Mouse (Mus musculus): ENCODE measurements around the gene Gm37419. TPM values are rescaled to one million over a fixed set of nuclear protein-coding genes. Genes with fewer than 3 reads are reported as not detected.

The Gm37419 gene
- polyA plus RNA-seq, 1 experiment: not detected

DNA sequence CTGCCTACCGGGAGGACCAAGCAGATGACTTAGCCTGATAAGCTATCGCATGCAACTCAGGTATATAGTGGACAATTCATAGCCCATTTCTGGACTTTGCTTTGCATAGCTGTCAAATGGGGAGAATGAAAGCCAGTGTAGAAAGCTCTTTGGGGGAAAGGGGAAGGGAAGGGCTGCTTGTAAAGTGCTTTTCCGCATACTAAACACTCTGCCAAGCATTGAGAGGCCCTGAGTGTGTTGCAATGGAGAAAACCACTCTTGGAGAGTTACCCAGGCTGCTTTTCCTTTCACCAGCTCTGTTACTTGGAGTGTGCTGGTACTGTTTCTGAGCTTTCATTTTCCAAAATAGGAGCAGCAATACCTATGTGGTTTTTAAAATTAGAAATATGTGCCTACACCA, 10.6 kb upstream of the Gm37419 start:
- TF ChIP-seq POLR2A (IDR thresholded peaks at IDR 0.05; ENCODE audit: extremely low read depth, insufficient read depth, low read length): no peak
- no peak for TF ChIP-seq CTCF (IDR thresholded peaks at IDR 0.05; ENCODE audit: extremely low read depth, insufficient read depth, low read length)
- H3K27ac ChIP-seq (ENCODE audit: insufficient read depth, low read length): no peak overlapping the region
- H3K4me3 ChIP-seq (ENCODE audit: insufficient read depth, low read length): no peak overlapping the region
- no peaks in the 10 kb centered on the region; the same call in 1 of the 2 replicates for H3K4me1 ChIP-seq (ENCODE audit: control insufficient read depth, insufficient read depth, low read length)

- no peak overlapping the region for H3K4me3 ChIP-seq (ENCODE audit: insufficient read depth, low read length)
- no peak overlapping the region for H3K27ac ChIP-seq (ENCODE audit: insufficient read depth, low read length)
- TF ChIP-seq POLR2A (IDR thresholded peaks at IDR 0.05; ENCODE audit: extremely low read depth, insufficient read depth, low read length): no peak
- no peak for TF ChIP-seq CTCF (IDR thresholded peaks at IDR 0.05; ENCODE audit: extremely low read depth, insufficient read depth, low read length)
- peaks cover under 1% of the 10 kb centered on the region; the same call in 1 of the 2 replicates for H3K4me1 ChIP-seq (ENCODE audit: control insufficient read depth, insufficient read depth, low read length)
Observed at GRCm38 (mm10) chr16:23978495-23978894, 9.8 kb upstream of the Gm37419 start.

DNA sequence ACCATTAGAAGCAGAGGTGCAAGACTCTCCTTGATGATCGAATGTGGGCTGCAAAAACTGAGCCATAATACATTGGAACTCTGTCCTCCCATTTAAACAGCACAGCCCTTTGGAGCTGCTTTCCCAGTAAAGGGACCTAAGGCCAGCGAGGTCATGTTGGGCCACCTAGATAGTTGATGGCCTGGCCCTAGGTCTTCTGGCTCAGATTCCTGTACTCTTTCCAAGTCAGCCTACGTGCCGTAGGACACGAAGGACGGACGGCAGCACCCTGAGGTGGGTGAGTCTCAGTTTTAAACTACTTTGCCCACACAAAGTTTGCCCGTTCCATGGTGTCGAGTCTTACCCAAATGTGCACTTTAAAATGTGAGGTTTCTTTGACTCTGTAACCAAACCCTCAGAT, 8.8 kb upstream of the Gm37419 start:
- H3K4me1 ChIP-seq (ENCODE audit: control insufficient read depth, insufficient read depth, low read length): peaks cover 2% of the 10 kb centered on the region; the same call in 1 of the 2 replicates
- peak overlapping the region; percentile 37; the same call in 1 of the 2 replicates for H3K27ac ChIP-seq (ENCODE audit: insufficient read depth, low read length)
- no peak for TF ChIP-seq CTCF (IDR thresholded peaks at IDR 0.05; ENCODE audit: extremely low read depth, insufficient read depth, low read length)
- no peak for TF ChIP-seq POLR2A (IDR thresholded peaks at IDR 0.05; ENCODE audit: extremely low read depth, insufficient read depth, low read length)
- no peak overlapping the region for H3K4me3 ChIP-seq (ENCODE audit: insufficient read depth, low read length)

GRCm38 (mm10) chr16:23980201-23980870, 7.9 kb upstream of the Gm37419 start:
- Histone ChIP-seq H3K27ac (ENCODE audit: insufficient read depth, low read length) (no peak overlapping the region), H3K4me1 (ENCODE audit: control insufficient read depth, insufficient read depth, low read length) (peaks cover 2% of the 10 kb centered on the region; the same call in 1 of the 2 replicates), H3K4me3 (ENCODE audit: insufficient read depth, low read length) (no peak overlapping the region; the same call in 1 of the 2 replicates)
- TF ChIP-seq POLR2A (IDR thresholded peaks at IDR 0.05; ENCODE audit: extremely low read depth, insufficient read depth, low read length) (no peak), CTCF (IDR thresholded peaks at IDR 0.05; ENCODE audit: extremely low read depth, insufficient read depth, low read length) (no peak)

DNA sequence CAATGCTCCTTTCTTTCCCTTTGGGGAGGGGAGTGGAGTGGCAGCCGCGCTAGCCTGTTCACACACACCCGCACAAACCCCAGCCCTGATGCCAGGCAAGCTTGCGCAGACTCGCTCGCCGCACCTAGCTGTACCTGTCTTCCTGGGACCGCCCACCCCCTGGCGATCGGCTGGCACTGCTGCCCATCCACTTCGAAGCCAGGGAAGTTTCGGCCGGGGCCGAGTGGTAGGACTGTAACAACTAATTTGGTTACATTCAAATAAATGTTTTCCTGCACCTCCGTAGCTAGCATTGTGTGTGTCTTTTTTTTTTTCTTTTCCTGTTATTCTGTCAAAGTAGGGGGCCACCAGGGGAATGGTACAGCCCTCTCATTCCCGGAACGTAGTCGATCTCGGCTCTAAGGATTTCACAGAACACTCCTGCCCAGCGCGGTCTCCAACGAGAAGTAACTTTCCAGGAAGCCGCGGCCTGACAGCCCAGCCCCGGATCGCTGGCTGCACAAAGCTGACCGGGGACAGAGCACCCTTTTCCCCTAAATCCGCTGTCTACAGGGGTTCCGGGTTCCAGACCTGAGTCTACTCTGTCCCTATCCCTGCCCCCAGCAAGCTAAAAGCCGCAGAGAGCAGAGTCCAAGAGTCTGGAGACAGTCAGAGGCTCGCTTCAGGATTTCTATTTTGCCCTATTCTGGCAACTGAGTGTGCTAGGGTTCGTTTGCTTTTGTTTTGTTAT, 7.1 kb upstream of the Gm37419 start:
- no peak overlapping the region for H3K27ac ChIP-seq (ENCODE audit: insufficient read depth, low read length)
- peak overlapping the region; percentile 19 for H3K4me3 ChIP-seq (ENCODE audit: insufficient read depth, low read length)
- peaks cover 2% of the 10 kb centered on the region; the same call in 1 of the 2 replicates for H3K4me1 ChIP-seq (ENCODE audit: control insufficient read depth, insufficient read depth, low read length)
- no peak for TF ChIP-seq CTCF (IDR thresholded peaks at IDR 0.05; ENCODE audit: extremely low read depth, insufficient read depth, low read length)
- no peak for TF ChIP-seq POLR2A (IDR thresholded peaks at IDR 0.05; ENCODE audit: extremely low read depth, insufficient read depth, low read length)

DNA sequence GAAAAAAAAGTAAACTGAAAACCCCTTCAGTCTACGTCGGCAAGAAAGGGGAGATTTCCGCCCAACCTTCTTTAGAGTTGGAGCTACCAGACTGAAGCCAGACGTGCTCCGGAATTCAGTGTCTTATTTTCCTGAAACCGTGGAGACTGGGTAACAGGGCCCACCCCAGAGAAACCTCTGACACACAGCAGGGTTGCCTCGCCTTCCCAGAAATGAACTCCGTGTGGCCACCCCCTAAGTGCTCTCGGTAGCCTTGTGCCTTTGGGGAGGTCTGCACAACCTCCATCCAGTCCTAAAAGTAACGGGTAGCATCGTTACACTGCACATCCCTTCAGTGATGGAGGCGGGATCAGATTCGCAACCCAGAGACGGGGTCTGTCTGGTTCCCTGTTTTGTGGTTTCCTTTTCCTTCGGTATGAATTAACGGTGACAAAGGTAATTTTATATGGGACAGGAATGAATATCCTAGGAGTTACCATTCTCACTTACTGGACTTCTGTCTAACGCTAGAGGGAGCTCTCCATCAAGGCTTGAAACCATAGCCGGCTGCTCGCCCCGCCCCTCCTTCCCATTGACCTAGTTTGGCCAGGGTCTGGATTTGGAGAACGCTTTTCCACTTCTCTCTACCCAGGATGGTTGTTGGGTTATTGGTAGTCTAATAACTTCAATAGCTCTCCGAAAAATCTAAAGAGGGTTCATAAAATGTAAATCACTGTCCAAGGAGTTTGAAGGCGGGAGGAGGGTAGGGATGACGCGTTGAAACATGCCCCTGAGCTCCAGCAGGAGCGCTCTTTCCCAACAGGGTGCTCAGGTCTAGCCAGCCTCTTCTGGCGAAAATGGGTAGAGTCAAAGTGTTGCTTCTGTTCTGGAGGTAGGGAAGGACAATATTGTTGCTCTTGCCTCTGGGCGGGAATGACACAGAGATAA, 6.1 kb upstream of the Gm37419 start:
- Histone ChIP-seq H3K27ac (ENCODE audit: insufficient read depth, low read length) (peak overlapping the region; percentile 26), H3K4me3 (ENCODE audit: insufficient read depth, low read length) (peak overlapping the region; percentile 41), H3K4me1 (ENCODE audit: control insufficient read depth, insufficient read depth, low read length) (peaks cover 2% of the 10 kb centered on the region; the same call in 1 of the 2 replicates)
- no peak for TF ChIP-seq POLR2A (IDR thresholded peaks at IDR 0.05; ENCODE audit: extremely low read depth, insufficient read depth, low read length)
- peak; percentile 61 for TF ChIP-seq CTCF (IDR thresholded peaks at IDR 0.05; ENCODE audit: extremely low read depth, insufficient read depth, low read length)

DNA sequence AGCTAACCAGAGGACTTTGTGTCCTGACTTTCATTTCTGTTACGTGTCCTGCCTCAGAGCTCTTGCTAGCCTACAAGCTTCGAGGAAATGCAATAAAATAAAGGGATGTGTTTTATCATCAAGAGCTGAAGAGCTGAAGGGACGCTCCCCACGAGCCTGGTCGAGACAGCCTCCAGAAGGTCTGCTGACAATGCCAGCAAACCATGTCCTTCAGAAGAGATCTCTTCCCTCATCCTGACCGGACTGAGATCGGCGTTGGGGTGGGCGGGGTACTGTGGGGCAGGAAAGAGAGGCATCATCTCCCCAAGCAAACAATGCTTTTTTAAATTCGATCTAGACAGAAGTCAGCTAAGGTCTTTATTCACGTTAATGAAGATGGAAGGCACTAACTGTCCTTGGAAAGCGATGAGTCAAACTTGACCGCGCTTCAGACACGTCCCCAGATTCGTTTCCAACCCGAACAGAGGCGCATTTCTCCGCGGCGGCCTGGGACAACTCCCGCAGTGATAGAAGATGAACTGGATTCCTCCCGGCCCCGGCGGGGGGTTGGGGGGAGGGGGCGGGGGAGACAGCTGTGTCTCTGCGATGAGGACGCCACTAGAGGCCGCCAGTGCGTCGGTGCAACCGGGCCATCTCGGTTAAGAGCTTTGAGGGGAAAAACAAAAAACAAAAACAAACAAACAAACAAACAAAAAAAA, 5.2 kb upstream of the Gm37419 start:
- Histone ChIP-seq H3K4me3 (ENCODE audit: insufficient read depth, low read length) (peak overlapping the region; percentile 41), H3K27ac (ENCODE audit: insufficient read depth, low read length) (peak overlapping the region; percentile 26), H3K4me1 (ENCODE audit: control insufficient read depth, insufficient read depth, low read length) (peaks cover 2% of the 10 kb centered on the region; the same call in 1 of the 2 replicates)
- TF ChIP-seq CTCF (IDR thresholded peaks at IDR 0.05; ENCODE audit: extremely low read depth, insufficient read depth, low read length) (peak; percentile 34; the same call in 1 of the 2 replicates), POLR2A (IDR thresholded peaks at IDR 0.05; ENCODE audit: extremely low read depth, insufficient read depth, low read length) (no peak)

DNA sequence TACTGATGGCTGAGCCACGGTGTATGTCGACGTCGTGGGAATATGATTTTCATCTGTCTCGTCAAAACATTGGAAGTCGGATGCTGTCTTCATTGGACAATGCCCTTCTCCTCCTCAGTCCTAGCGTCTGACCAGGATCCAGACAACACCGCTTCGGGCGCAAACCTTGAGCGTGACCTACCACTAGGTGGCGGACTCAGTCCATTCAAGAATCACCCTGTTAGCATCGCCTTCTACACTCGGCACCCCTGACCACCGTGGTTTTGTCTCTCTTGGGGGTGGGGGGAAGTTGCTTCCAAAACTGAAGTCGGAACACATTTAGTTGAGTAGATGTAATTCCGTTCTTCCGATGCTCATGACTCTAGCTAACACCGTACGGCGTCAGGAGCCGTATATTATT, 4.1 kb upstream of the Gm37419 start:
- peak; percentile 93 for TF ChIP-seq CTCF (IDR thresholded peaks at IDR 0.05; ENCODE audit: extremely low read depth, insufficient read depth, low read length)
- TF ChIP-seq POLR2A (IDR thresholded peaks at IDR 0.05; ENCODE audit: extremely low read depth, insufficient read depth, low read length): no peak
- peaks cover 2% of the 10 kb centered on the region; the same call in 1 of the 2 replicates for H3K4me1 ChIP-seq (ENCODE audit: control insufficient read depth, insufficient read depth, low read length)
- H3K4me3 ChIP-seq (ENCODE audit: insufficient read depth, low read length): peak overlapping the region; percentile 18; the same call in 1 of the 2 replicates
- no peak overlapping the region for H3K27ac ChIP-seq (ENCODE audit: insufficient read depth, low read length)

Data from cortical plate, adult 2 months (tissue).